23 mouse cellular contexts compared by ENCODE assay signal in genomic region chr2:135824757-135825156, GRCm38 (mm10).
DNase-seq lines count a peak whose midpoint lies in the region; ATAC-seq and TF ChIP-seq lines count a peak whose summit lies in the region.
"Had no signal": no experiment of that assay in that cellular context is flagged by ENCODE, and none has a peak within 500 bp of the region (broad histone marks: within the 10 kb centered on the region; RNA-seq: fewer than 3 reads in every experiment).

No protein-coding gene starts in this region.

- DNase-seq in cerebellum, adult 18-20 months: no peak
- DNase-seq in heart, adult 2 months: no peak
- DNase-seq in lung, postnatal 4 days: no peak
- DNase-seq: adrenal gland, postnatal 25 days; cerebellum, adult 8-10 months; gastrocnemius, postnatal 14 days; heart, postnatal 10 days; kidney, adult 11 months; kidney, postnatal 4 days; layer of hippocampus, adult 9-11 months; lung, embryonic 14.5 days; thymus, postnatal 25 days had no signal

- no peak overlapping the region for H3K9ac ChIP-seq in heart, adult 2 months (ENCODE audit: low read depth, low read length)
- no peak overlapping the region for H3K9ac ChIP-seq in heart, embryonic 11.5 days (ENCODE audit: low read depth, low read length)
- H3K9ac ChIP-seq in forebrain, embryonic 16.5 days (replicated peaks; ENCODE audit: low read depth, low read length): no peak overlapping the region
- H3K9ac ChIP-seq: embryonic facial prominence, embryonic 12.5 days; hindbrain, embryonic 13.5 days; kidney, embryonic 15.5 days; liver, embryonic 14.5 days; lung, embryonic 14.5 days; neural tube, embryonic 15.5 days; stomach, embryonic 15.5 days had no signal

- no peak for TF ChIP-seq CTCF in heart, adult 2 months (IDR thresholded peaks at IDR 0.05)

- no peak for TF ChIP-seq EP300 in heart, adult 2 months (IDR thresholded peaks at IDR 0.05; ENCODE audit: insufficient read depth, low read depth, low read length)

- no peak for TF ChIP-seq POLR2A in heart, adult 2 months (IDR thresholded peaks at IDR 0.05; ENCODE audit: insufficient read depth, low read depth, low read length)

- ATAC-seq in cerebellum, adult (ENCODE audit: insufficient number of reproducible peaks, low FRiP score, low TSS enrichment): 0 out of 2 replicates have a peak, but pooled peaks have one; percentile 31
- ATAC-seq in heart, embryonic 11.5 days (replicated peaks; ENCODE audit: insufficient number of reproducible peaks, low FRiP score, low TSS enrichment): no peak
- peak; percentile 62 for ATAC-seq in granulocyte monocyte progenitor cell, adult 5-6 weeks (replicated peaks; ENCODE audit: poor library complexity, severe bottlenecking)
- no peak for ATAC-seq in forebrain, embryonic 16.5 days

- intact Hi-C loops in heart, adult 2 months (cut with DNase I): loop anchor here (5.0 kb wide), 1 partner anchor 93 kb away; no protein-coding TSS in a partner anchor

- H3K9me3 ChIP-seq in heart, embryonic 11.5 days (replicated peaks; ENCODE audit: control insufficient read depth, low read length): no peaks in the 10 kb centered on the region
- H3K9me3 ChIP-seq in forebrain, embryonic 16.5 days (ENCODE audit: control insufficient read depth, low read length): no peaks in the 10 kb centered on the region
- H3K9me3 ChIP-seq: embryonic facial prominence, embryonic 12.5 days; hindbrain, embryonic 13.5 days; kidney, embryonic 15.5 days; neural tube, embryonic 15.5 days; stomach, embryonic 15.5 days had no signal

- no peak overlapping the region for H3K4me3 ChIP-seq in heart, adult 2 months
- H3K4me3 ChIP-seq in heart, embryonic 11.5 days (ENCODE audit: low read depth, low read length): no peak overlapping the region
- no peak overlapping the region for H3K4me3 ChIP-seq in forebrain, embryonic 16.5 days (replicated peaks; ENCODE audit: low read length)
- H3K4me3 ChIP-seq: embryonic facial prominence, embryonic 12.5 days; hindbrain, embryonic 13.5 days; kidney, embryonic 15.5 days; neural tube, embryonic 15.5 days; stomach, embryonic 15.5 days had no signal

- WGBS in heart, adult 2 months: 100% methylated on average over 1 of the region's 1 CpGs
- 88% methylated on average over 1 of the region's 1 CpGs for WGBS in heart, embryonic 11.5 days (ENCODE audit: insufficient replicate concordance)
- 93% methylated on average over 1 of the region's 1 CpGs for WGBS in forebrain, embryonic 16.5 days

- peaks cover 26% of the 10 kb centered on the region for H3K36me3 ChIP-seq in heart, adult 2 months (ENCODE audit: control insufficient read depth, insufficient read depth, low read length)
- no peaks in the 10 kb centered on the region for H3K36me3 ChIP-seq in heart, embryonic 11.5 days (ENCODE audit: control insufficient read depth, insufficient read depth, low read length)
- H3K36me3 ChIP-seq in forebrain, embryonic 16.5 days (ENCODE audit: control insufficient read depth, insufficient read depth): no peaks in the 10 kb centered on the region
- H3K36me3 ChIP-seq: embryonic facial prominence, embryonic 12.5 days; hindbrain, embryonic 13.5 days; kidney, embryonic 15.5 days; neural tube, embryonic 15.5 days; stomach, embryonic 15.5 days had no signal

- H3K79me2 ChIP-seq in heart, adult 2 months (replicated peaks; ENCODE audit: control insufficient read depth, insufficient read depth, low read length): peaks cover 2% of the 10 kb centered on the region; the same call in 1 of the 2 replicates

- H3K4me1 ChIP-seq in heart, adult 2 months (ENCODE audit: control insufficient read depth, insufficient read depth, low read length): peaks cover 15% of the 10 kb centered on the region
- peaks cover 2% of the 10 kb centered on the region; the same call in 1 of the 2 replicates for H3K4me1 ChIP-seq in heart, embryonic 11.5 days (ENCODE audit: control insufficient read depth, insufficient read depth, low read length)
- peaks cover 12% of the 10 kb centered on the region; the same call in 1 of the 2 replicates for H3K4me1 ChIP-seq in forebrain, embryonic 16.5 days (replicated peaks; ENCODE audit: control insufficient read depth, insufficient read depth, low read length)
- H3K4me1 ChIP-seq: embryonic facial prominence, embryonic 12.5 days; kidney, embryonic 15.5 days; stomach, embryonic 15.5 days had no signal

- no peaks in the 10 kb centered on the region for H3K27me3 ChIP-seq in heart, adult 2 months (ENCODE audit: control insufficient read depth, insufficient read depth, low read length)
- no peaks in the 10 kb centered on the region for H3K27me3 ChIP-seq in heart, embryonic 11.5 days (ENCODE audit: control insufficient read depth, insufficient read depth, low read length)
- no peaks in the 10 kb centered on the region for H3K27me3 ChIP-seq in forebrain, embryonic 16.5 days (replicated peaks; ENCODE audit: control insufficient read depth, insufficient read depth, low read length)
- H3K27me3 ChIP-seq: embryonic facial prominence, embryonic 12.5 days; hindbrain, embryonic 13.5 days; kidney, embryonic 15.5 days; neural tube, embryonic 15.5 days; stomach, embryonic 15.5 days had no signal

- peak overlapping the region; percentile 12 for H3K27ac ChIP-seq in heart, adult 2 months
- H3K27ac ChIP-seq in heart, embryonic 11.5 days (ENCODE audit: low read depth, low read length): no peak overlapping the region
- H3K27ac ChIP-seq in forebrain, embryonic 16.5 days (ENCODE audit: low read length): no peak overlapping the region
- H3K27ac ChIP-seq: embryonic facial prominence, embryonic 12.5 days; hindbrain, embryonic 13.5 days; kidney, embryonic 15.5 days; liver, embryonic 14.5 days; neural tube, embryonic 15.5 days; stomach, embryonic 15.5 days had no signal

- H3K4me2 ChIP-seq in heart, embryonic 11.5 days: no peak overlapping the region
- no peak overlapping the region for H3K4me2 ChIP-seq in forebrain, embryonic 16.5 days (ENCODE audit: low read length)
- H3K4me2 ChIP-seq: embryonic facial prominence, embryonic 12.5 days; hindbrain, embryonic 13.5 days; kidney, embryonic 15.5 days; lung, embryonic 14.5 days; midbrain, embryonic 11.5 days; neural tube, embryonic 15.5 days; stomach, embryonic 15.5 days had no signal

Comparison
In these comparisons a context has a peak if more than half of its experiments do, and no peak if none do; other contexts are left out.
1. ATAC-seq: peak in cerebellum, adult (single experiment) and granulocyte monocyte progenitor cell, adult 5-6 weeks (single experiment); none in heart, embryonic 11.5 days (single experiment) and forebrain, embryonic 16.5 days (single experiment).